Mouse (Mus musculus) left cerebral cortex, adult 6 months (tissue): ENCODE data around the gene Areg. TPM values are rescaled to one million over a fixed set of nuclear protein-coding genes. Genes with fewer than 3 reads are reported as not detected.

ENCODE experiments used
- long read RNA-seq, 2 experiments: library from polyadenylated mRNA; unstranded; transcript quantifications; one replicate each; pipeline ENCODE4 v2.0.0; 2019 to 2020
- polyA plus RNA-seq: library from polyadenylated mRNA; unstranded; fragments of <200 nt; fragmentation: Nextera tagmentation; gene quantifications from 2 replicates; pipeline ENCODE4 v1.2.3, GENCODE M21; 2021

Gene Areg
- polyA plus RNA-seq: 0.22 and 0.39 TPM in 2 replicates
- long read RNA-seq, experiment 1, partial matches to known transcripts: 1 of 1 reads
- long read RNA-seq, experiment 1, other reads (novel, unspliced or antisense): 0 of 1 reads
- long read RNA-seq, experiment 2: 0 reads

GRCm38 (mm10) chr5:91139446-91139873, at the start of gene Areg:
TSS of gene Areg (plus strand) at chr5:91139599.

Other genes starting within 250 kb of the Areg start
- gene Cxcl1, start 248.4 kb upstream of the Areg start, polyA plus RNA-seq: 0.05 TPM in 1 of 2 replicates, not detected in the other
- not detected in 2 replicates for gene Cxcl2, start 235.7 kb upstream of the Areg start, polyA plus RNA-seq
- 6.9 and 32.8 TPM in 2 replicates for gene Mthfd2l, start 208.5 kb upstream of the Areg start, polyA plus RNA-seq
- gene Epgn, start 112.1 kb upstream of the Areg start, polyA plus RNA-seq: 0.10 TPM in 1 of 2 replicates, not detected in the other
- not detected in 2 replicates for gene Ereg, start 65.0 kb upstream of the Areg start, polyA plus RNA-seq